Mouse (Mus musculus): ENCODE results near the gene Xpr1. TPM values are rescaled to one million over a fixed set of nuclear protein-coding genes. Genes with fewer than 3 reads are reported as not detected.

Xpr1 gene
- 1 to 10 TPM in 1 of 2 experiments, under 1 TPM in 1; 0.26 to 3.5 TPM for polyA plus RNA-seq (2012; fragmentation: generic; extraction: Trizol)

GRCm38 (mm10) chr1:155416701-155417677, at the start of gene Xpr1:
Gene Xpr1, minus strand, starts transcription at chr1:155417415.

GRCm38 (mm10) chr1:155243797-155244770, 173.1 kb downstream of the Xpr1 start, which contains the start of gene BC034090:
Gene BC034090, minus strand, starts transcription at chr1:155244444.

Other genes with a start within 250 kb of the Xpr1 start
- gene BC034090, start 173.0 kb downstream of the Xpr1 start, polyA plus RNA-seq (2012; fragmentation: generic; extraction: Trizol), result under 1 TPM; 0.01 to 0.13 TPM
- 100 to 1,000 TPM; 107 to 147 TPM for gene Acbd6, start 140.7 kb upstream of the Xpr1 start, polyA plus RNA-seq (2012; fragmentation: generic; extraction: Trizol)

Data from C3H10T1/2 (cell line).